Mouse (Mus musculus): Measurements from ENCODE around the gene Aknad1. TPM values are rescaled to one million over a fixed set of nuclear protein-coding genes. Genes with fewer than 3 reads are reported as not detected.

The Aknad1 gene
- polyA plus RNA-seq, 1 experiment from 2014 or later: 0.13 TPM

DNA sequence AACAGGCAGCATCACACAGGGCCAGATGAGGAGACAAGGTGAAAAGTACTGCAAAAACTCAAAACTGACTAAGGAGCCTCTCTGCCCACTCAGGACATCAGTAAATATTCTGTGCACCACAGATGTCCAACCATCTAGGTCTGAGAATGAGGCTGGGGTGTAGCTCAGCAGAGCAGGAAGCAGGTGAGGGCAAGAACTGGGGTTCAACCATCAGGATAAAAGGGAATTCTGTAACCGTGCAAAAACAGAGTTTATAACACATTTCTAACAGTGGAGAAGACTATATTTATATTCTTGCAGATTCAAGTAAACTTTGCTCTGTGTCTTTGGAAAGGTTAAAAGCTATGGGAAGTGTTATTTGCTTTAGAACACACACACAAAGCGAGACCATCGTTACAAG lies 19.7 kb upstream of the Aknad1 start:
- 51% methylated on average over 3 of the region's 3 CpGs for WGBS (ENCODE audit: insufficient replicate concordance)
- no peaks in the 10 kb centered on the region for H3K36me3 ChIP-seq (replicated peaks; ENCODE audit: insufficient read depth, low read length)
- no peaks in the 10 kb centered on the region for H3K27me3 ChIP-seq (ENCODE audit: insufficient read depth, low read length)
- peak overlapping the region; percentile 80 for H3K4me2 ChIP-seq (ENCODE audit: low read depth, low read length)
- no peak overlapping the region for H3K9ac ChIP-seq (replicated peaks)
- H3K4me3 ChIP-seq (ENCODE audit: low read depth, low read length): no peak overlapping the region
- H3K27ac ChIP-seq (ENCODE audit: low read depth): no peak overlapping the region
- H3K4me1 ChIP-seq (ENCODE audit: insufficient read depth): peaks cover 31% of the 10 kb centered on the region
- DNase-seq (no peak), ATAC-seq (no peak)
- TF ChIP-seq CTCF (IDR thresholded peaks at IDR 0.05; ENCODE audit: low read depth) (no peak), EP300 (IDR thresholded peaks at IDR 0.05; ENCODE audit: low read depth) (no peak)
- no peaks in the 10 kb centered on the region for H3K9me3 ChIP-seq (ENCODE audit: low read length)

DNA sequence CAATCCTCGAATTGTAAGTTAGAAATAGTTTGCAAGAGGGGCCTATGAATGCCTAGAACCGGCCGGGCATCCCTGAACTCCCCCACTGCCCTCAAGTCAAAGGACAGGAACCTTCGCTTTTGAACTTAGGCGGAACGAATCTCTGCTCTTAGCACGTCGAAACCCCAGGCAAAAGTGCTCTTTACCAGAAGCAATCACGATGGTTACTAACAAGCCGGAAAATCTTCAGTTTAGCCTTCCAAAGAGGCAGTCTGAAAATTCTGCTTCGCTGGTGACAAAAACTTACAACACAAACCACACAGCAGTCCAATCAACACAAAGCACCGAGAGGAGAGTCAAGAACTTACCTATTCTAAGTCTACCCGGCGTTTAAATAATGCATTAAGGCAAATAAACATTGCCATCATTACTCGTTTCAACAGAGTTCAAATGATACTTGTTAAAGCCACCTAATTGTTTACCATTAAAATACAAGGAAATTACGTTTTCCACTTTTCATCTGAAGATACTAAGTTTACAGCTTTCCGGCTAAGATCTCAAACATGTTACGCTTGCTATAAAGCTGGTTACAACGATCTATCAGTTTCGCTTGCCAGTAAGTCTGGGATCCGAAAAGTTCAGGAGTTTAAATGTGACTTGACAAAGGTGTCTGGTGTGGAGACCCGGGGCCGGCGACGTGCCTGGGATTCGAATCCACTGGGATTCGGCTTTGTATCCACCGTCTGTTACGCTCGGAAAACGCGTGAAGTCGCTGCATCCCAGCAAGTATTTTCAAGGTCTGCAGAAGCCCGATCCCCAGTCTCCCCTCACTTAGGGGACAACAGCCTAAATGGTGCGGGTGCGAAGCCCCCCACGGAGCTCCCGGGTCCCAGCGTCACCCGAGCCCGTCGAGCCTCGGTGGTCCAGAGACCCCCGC lies 18.1 kb upstream of the Aknad1 start:
- H3K36me3 ChIP-seq (replicated peaks; ENCODE audit: insufficient read depth, low read length): no peaks in the 10 kb centered on the region
- H3K4me3 ChIP-seq (ENCODE audit: low read depth, low read length): peak overlapping the region; percentile 89
- H3K4me1 ChIP-seq (ENCODE audit: insufficient read depth): peaks cover 29% of the 10 kb centered on the region
- peak overlapping the region; percentile 80 for H3K4me2 ChIP-seq (ENCODE audit: low read depth, low read length)
- TF ChIP-seq CTCF (IDR thresholded peaks at IDR 0.05; ENCODE audit: low read depth) (peak; percentile 49), EP300 (IDR thresholded peaks at IDR 0.05; ENCODE audit: low read depth) (no peak)
- no peaks in the 10 kb centered on the region for H3K9me3 ChIP-seq (ENCODE audit: low read length)
- ATAC-seq (peak; percentile 31), DNase-seq (no peak)
- H3K27me3 ChIP-seq (ENCODE audit: insufficient read depth, low read length): no peaks in the 10 kb centered on the region
- H3K9ac ChIP-seq (replicated peaks): peak overlapping the region; percentile 89
- peak overlapping the region; percentile 91 for H3K27ac ChIP-seq (ENCODE audit: low read depth)
- 1% methylated on average over 43 of the region's 44 CpGs for WGBS (ENCODE audit: insufficient replicate concordance)

GRCm38 (mm10) chr3:108722036-108722872 lies 17.2 kb upstream of the Aknad1 start, which contains the start of gene Gpsm2:
Gene Gpsm2 (minus strand): TSS chr3:108722309.
- DNase-seq (peak; percentile 99), ATAC-seq (peak; percentile 96)
- TF ChIP-seq CTCF (IDR thresholded peaks at IDR 0.05; ENCODE audit: low read depth): no peak
- Histone ChIP-seq H3K4me2 (ENCODE audit: low read depth, low read length) (peak within 1 kb of the TSS; percentile 80), H3K9me3 (ENCODE audit: low read length) (no peaks in the 10 kb centered on the region), H3K27ac (ENCODE audit: low read depth) (peak within 1 kb of the TSS; percentile 91), H3K36me3 (replicated peaks; ENCODE audit: insufficient read depth, low read length) (no peaks in the 10 kb centered on the region), H3K9ac (replicated peaks) (peak within 1 kb of the TSS; percentile 89), H3K4me3 (ENCODE audit: low read depth, low read length) (peak within 1 kb of the TSS; percentile 89), H3K4me1 (ENCODE audit: insufficient read depth) (peaks cover 28% of the 10 kb centered on the region), H3K27me3 (ENCODE audit: insufficient read depth, low read length) (no peaks in the 10 kb centered on the region)
- WGBS (ENCODE audit: insufficient replicate concordance): 5% methylated on average over 47 of the region's 53 CpGs

DNA sequence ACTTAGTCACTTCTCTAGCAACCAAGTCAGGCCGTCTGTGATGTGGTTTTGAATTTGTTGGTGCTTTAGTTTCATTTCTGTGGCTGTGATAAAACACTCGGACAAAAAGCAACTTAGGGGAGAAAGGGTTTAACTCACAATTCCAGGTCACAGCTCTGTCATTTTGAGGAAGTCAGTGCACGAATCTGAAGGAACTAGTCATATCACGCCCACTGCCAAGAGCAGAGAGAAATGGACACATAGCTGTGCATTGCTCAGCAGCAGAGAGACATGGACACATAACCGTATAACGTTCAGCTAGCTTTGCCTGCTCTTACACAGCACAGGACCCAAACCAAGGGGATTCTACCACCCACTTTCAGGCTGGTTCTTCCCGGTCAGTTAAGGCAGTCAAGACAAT lies 13.0 kb upstream of the Aknad1 start:
- 70% methylated on average over 7 of the region's 7 CpGs for WGBS (ENCODE audit: insufficient replicate concordance)
- no peaks in the 10 kb centered on the region for H3K27me3 ChIP-seq (ENCODE audit: insufficient read depth, low read length)
- no peak overlapping the region for H3K9ac ChIP-seq (replicated peaks)
- H3K4me3 ChIP-seq (ENCODE audit: low read depth, low read length): no peak overlapping the region
- ATAC-seq: no peak
- DNase-seq: no peak
- H3K4me1 ChIP-seq (ENCODE audit: insufficient read depth): peaks cover 16% of the 10 kb centered on the region
- H3K4me2 ChIP-seq (ENCODE audit: low read depth, low read length): no peak overlapping the region
- no peaks in the 10 kb centered on the region for H3K36me3 ChIP-seq (replicated peaks; ENCODE audit: insufficient read depth, low read length)
- TF ChIP-seq EP300 (IDR thresholded peaks at IDR 0.05; ENCODE audit: low read depth) (no peak), CTCF (IDR thresholded peaks at IDR 0.05; ENCODE audit: low read depth) (no peak)
- no peak overlapping the region for H3K27ac ChIP-seq (ENCODE audit: low read depth)
- H3K9me3 ChIP-seq (ENCODE audit: low read length): no peaks in the 10 kb centered on the region

DNA sequence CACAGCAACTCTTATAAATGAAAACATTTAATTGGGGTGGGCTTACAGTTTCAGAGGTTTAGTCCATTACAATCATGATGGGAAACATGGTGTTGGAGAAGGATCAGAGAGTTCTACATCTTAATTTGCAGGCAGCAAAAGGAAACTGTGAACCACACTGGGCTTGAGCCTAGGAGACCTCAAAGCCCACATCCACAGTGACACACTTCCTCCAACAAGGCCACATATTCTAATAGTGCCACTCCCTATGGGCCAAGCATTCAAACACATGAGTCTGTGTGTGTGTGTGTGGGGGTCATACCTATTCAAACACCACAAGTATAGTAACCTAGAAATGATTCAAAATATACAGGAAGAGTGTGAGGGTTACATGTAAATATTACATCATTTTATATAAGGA lies 12.1 kb upstream of the Aknad1 start:
- Histone ChIP-seq H3K9ac (replicated peaks) (no peak overlapping the region), H3K9me3 (ENCODE audit: low read length) (no peaks in the 10 kb centered on the region), H3K4me2 (ENCODE audit: low read depth, low read length) (no peak overlapping the region), H3K27me3 (ENCODE audit: insufficient read depth, low read length) (no peaks in the 10 kb centered on the region), H3K36me3 (replicated peaks; ENCODE audit: insufficient read depth, low read length) (no peaks in the 10 kb centered on the region), H3K4me1 (ENCODE audit: insufficient read depth) (peaks cover 16% of the 10 kb centered on the region), H3K4me3 (ENCODE audit: low read depth, low read length) (no peak overlapping the region), H3K27ac (ENCODE audit: low read depth) (no peak overlapping the region)
- ATAC-seq (no peak), DNase-seq (no peak)
- TF ChIP-seq EP300 (IDR thresholded peaks at IDR 0.05; ENCODE audit: low read depth) (no peak), CTCF (IDR thresholded peaks at IDR 0.05; ENCODE audit: low read depth) (no peak)

DNA sequence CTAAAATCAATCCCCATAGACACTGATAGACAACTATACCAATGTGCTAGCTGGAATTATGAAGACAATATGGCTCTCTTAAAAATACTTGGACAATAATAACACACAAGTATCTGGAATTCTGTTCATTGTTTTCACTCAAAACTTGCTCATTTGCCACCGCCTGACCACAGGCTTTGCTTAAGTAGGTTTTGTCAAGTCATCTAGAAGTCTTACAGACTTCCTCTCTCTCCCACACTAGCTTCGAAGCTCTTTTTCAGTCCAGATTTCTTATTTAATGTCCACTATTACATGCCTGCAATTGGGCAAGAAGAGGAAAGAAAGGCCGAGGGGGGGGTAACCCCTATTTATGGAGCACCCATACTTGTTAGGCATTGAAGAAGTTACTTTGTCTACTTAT lies 11.7 kb upstream of the Aknad1 start:
- no peak overlapping the region for H3K4me3 ChIP-seq (ENCODE audit: low read depth, low read length)
- H3K27me3 ChIP-seq (ENCODE audit: insufficient read depth, low read length): no peaks in the 10 kb centered on the region
- no peak overlapping the region for H3K4me2 ChIP-seq (ENCODE audit: low read depth, low read length)
- H3K36me3 ChIP-seq (replicated peaks; ENCODE audit: insufficient read depth, low read length): no peaks in the 10 kb centered on the region
- H3K4me1 ChIP-seq (ENCODE audit: insufficient read depth): peaks cover 11% of the 10 kb centered on the region
- DNase-seq (no peak), ATAC-seq (no peak)
- TF ChIP-seq CTCF (IDR thresholded peaks at IDR 0.05; ENCODE audit: low read depth) (no peak), EP300 (IDR thresholded peaks at IDR 0.05; ENCODE audit: low read depth) (no peak)
- H3K9me3 ChIP-seq (ENCODE audit: low read length): no peaks in the 10 kb centered on the region
- no peak overlapping the region for H3K9ac ChIP-seq (replicated peaks)
- H3K27ac ChIP-seq (ENCODE audit: low read depth): no peak overlapping the region
- WGBS (ENCODE audit: insufficient replicate concordance): 55% methylated on average over 3 of the region's 3 CpGs

All from liver, postnatal 0 days (tissue).